Mouse (Mus musculus) cerebellum, adult (tissue): Measurements from ENCODE around the gene Pbx3.
A peak's percentile ranks its signal among the peaks of the same experiment; 100 is the strongest.

Source experiments
- ATAC-seq: cut with Nextera tagmentation; 2 replicates; pipeline ENCODE4 v1.9.2; 2017; ENCODE audit warnings: mild to moderate bottlenecking, moderate library complexity, mixed read lengths; ENCODE audit not compliant: insufficient number of reproducible peaks, low FRiP score, low TSS enrichment

Gene Pbx3

GRCm38 (mm10) chr2:34372305-34373301 is at the start of gene Pbx3:
TSS of gene Pbx3 (minus strand) at chr2:34373142.
- ATAC-seq = peak; percentile 89

GRCm38 (mm10) chr2:34420256-34420655 is 47.3 kb upstream of the Pbx3 start:
- no peak for ATAC-seq

DNA sequence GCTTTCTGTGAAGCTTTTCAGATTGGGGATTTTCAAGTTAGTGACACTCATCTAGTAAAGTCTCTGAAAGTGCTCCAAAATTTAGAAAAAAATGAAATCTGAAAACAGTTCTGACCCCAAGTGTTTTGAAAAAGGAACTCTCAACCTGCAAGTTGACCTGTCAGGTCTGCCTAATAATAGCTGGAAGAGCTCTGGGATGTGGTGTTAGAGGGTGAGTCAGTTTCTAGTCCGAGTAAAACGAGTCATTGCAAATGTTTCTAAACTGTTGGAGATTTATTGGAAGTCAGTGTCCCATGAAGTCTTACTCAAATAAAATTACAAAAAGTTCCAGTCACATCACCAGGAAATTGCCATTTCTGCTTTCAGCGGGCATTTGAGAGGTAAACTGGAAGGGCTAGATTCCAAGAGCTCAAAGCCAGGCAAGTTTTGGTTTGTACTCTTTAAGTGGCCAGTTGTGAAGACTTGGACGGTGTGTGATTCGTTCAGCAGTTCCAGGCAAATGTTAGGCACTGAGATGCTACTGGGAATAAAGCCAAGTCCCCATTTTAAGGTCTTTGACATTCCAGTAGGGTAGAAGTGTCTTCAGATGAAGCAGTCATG is 36.9 kb upstream of the Pbx3 start:
- no peak for ATAC-seq

- ATAC-seq = no peak
Measured at GRCm38 (mm10) chr2:34408341-34408740, 35.4 kb upstream of the Pbx3 start.

DNA sequence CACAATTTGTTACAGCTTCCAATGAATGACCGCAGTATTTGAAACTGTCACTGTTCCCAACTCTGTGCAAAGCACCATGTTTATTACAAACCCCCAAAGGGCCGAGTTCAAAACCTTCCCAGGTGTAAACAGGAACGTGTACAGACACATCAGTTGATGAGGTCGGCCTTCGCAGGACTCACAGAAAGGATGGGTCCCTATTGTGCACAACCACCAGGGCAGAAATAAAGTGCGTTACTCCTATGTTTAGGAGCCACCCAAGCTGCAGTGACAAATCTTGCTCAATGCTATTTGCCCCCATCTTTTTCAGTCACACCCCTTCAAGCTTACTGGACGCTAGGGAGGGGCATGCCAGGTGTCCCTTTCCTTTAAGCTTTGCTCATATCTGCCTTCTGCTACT is 34.7 kb upstream of the Pbx3 start:
- no peak for ATAC-seq

GRCm38 (mm10) chr2:34406601-34407464 is 33.9 kb upstream of the Pbx3 start, which contains the start of gene Mapkap1:
TSS of gene Mapkap1 (plus strand) at chr2:34406771.
- ATAC-seq = peak; percentile 99

GRCm38 (mm10) chr2:34399535-34399934 is 26.6 kb upstream of the Pbx3 start:
- no peak for ATAC-seq

GRCm38 (mm10) chr2:34378930-34379329 is 6.0 kb upstream of the Pbx3 start:
- no peak for ATAC-seq

DNA sequence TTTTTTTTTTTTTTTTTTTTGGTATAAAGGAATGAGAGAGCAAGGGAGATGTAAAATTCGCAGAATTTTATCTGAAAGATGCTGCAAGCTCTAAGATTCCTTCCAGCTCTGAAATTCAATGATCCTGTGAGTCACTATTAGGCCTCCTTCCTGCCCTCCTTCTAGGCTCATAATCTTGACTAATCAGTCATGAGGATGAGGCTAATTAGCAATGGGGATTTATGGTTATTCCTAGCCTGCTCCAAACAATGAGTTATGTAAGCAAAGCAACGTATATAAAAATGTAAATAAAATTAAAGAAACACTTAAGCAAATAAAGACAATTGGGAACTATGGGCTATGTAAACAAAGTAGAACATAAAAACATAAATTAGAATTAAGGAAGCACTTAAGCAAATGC is 1.4 kb upstream of the Pbx3 start:
- ATAC-seq = no peak

GRCm38 (mm10) chr2:34373886-34374285 is 944 bp upstream of the Pbx3 start:
- no peak for ATAC-seq

DNA sequence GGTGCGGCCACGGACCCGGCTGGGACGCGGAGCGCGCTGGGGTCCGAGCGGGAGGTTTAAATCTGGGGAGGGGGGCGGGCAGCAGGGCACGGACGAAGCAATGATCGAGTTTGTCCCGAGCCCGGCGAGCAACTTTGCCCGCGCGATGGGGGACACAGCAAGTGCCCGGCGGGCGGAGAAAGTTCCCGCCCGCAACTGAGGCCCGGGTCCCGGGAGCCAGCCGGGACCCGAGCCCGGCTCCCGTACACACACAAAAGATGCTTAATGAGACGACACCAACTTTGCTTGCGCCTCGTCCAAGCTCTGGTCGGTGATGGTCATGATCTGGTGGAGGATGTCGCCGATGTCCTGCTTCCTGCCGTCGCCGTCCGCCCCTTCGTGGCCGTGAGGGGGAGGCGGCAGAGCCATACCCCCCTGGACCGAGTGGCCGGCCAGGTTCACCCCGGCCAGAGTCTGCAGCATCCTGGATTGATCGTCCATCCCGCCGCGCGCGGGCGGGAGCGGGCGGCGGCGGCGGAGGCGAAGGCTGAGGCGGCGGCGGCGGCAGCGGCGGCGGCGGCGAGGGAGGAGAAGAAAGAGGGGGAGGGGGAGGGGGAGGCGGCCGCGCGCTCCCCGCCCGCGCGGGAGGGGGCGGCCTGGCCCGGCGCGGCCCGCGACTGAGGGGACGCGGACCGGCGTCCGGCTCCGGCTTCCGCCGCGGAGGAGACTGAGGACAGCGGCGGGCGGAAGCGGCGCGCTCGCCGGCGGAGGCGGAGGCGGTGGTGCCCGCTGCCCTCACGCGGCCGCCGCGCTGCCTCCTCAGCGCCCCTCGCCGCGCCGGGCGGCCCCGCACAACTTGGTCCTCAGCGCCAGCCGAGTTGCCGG is 1.3 kb downstream of the Pbx3 start:
- peak; percentile 12 for ATAC-seq

- no peak for ATAC-seq
Measured at GRCm38 (mm10) chr2:34370725-34371440, 2.1 kb downstream of the Pbx3 start.

GRCm38 (mm10) chr2:34370349-34370724 is 2.6 kb downstream of the Pbx3 start:
- no peak for ATAC-seq

GRCm38 (mm10) chr2:34368396-34368795 is 4.5 kb downstream of the Pbx3 start:
- no peak for ATAC-seq

GRCm38 (mm10) chr2:34367024-34367423 is 5.9 kb downstream of the Pbx3 start:
- no peak for ATAC-seq

DNA sequence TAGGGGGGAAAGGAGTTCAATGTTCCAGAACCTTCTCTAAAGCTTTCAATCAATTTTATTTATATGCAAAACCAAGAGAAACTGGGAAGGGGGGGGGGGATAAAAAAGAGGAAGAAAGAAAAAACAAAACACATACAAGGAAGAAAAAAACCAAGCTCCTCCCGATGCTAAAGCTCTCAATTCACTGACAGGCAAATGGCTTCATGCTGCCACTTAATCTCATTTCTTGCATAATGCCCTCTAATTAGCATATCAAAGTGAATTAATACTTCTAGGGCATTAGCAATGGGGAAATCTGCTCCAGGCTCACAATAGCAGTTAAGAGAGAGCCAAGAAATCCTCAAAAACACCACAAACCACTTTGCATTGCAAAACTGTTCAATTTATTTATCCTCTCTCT is 9.3 kb downstream of the Pbx3 start:
- ATAC-seq = no peak

- no peak for ATAC-seq
Measured at GRCm38 (mm10) chr2:34355801-34356211, 17.1 kb downstream of the Pbx3 start.

DNA sequence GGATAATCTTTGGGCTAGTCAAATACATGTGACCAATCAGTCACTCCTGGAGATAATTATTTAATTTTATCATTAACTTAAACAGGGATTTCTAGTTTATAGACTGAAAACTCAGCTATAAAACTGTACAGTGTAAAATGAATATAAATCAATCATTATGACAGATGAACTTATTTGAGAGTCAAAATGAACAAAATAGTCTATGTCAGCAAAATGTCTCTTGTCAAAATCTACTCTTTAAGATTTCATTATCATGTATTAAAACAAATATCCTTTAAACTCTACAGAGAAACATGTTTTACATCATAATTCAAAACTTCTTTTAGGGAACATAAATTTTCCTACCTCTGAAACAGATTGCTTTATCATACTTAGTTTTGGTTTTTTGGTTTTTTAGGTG is 20.9 kb downstream of the Pbx3 start:
- ATAC-seq = no peak

GRCm38 (mm10) chr2:34347096-34347495 is 25.8 kb downstream of the Pbx3 start:
- ATAC-seq = no peak
